Mouse (Mus musculus) brain, embryonic 14.5 days (tissue): ENCODE measurements around the gene Abhd16b.

Experiments used
- CTCF ChIP-seq: fragments of 200-500 bp; IDR thresholded peaks from 2 replicates; pipeline ENCODE4 v1.5.1; 2012; ENCODE audit warnings: inconsistent platforms, mild to moderate bottlenecking, moderate library complexity, borderline replicate concordance; ENCODE audit not compliant: insufficient read depth, insufficient read length; ENCODE audit errors: extremely low read depth
- POLR2A ChIP-seq: fragments of 200-500 bp; IDR thresholded peaks from 2 replicates; pipeline ENCODE4 v1.6.1; 2012; ENCODE audit warnings: mild to moderate bottlenecking, inconsistent platforms, borderline replicate concordance; ENCODE audit not compliant: poor library complexity, insufficient read depth, insufficient read length, severe bottlenecking; ENCODE audit errors: extremely low read depth

DNA sequence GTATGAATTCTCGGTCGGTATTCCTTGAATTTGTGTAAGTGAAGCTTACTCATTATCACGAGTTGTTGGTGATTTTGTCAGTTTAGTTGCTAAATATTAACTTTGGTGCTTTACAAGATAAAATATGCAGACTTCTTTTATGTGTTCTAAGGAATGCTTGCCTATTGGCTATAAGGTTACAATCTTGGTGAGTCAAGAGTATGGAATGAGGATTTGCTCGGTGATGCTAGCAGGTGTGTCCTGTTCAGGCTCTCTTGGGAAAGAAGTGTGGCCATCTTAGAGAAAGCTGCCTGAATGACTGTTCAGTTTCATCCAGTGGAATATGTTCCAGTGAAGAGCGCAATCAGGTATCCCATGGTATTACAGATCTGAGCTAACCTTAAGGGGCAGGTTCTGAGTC lies 32.5 kb downstream of the Abhd16b start:
- TF ChIP-seq CTCF (no peak), POLR2A (no peak)
